Mouse (Mus musculus) bone marrow macrophage, adult 2 months (primary cell): ENCODE measurements around the gene Cdc123. TPM values are rescaled to one million over a fixed set of nuclear protein-coding genes. Genes with fewer than 3 reads are reported as not detected.

Source experiments
- H3K27ac ChIP-seq: 2 replicates; pipeline ENCODE4 v1.5.1; 2012; ENCODE audit warnings: low read depth, low read length; ENCODE audit not compliant: insufficient read depth
- H3K4me1 ChIP-seq: 2 replicates; pipeline ENCODE4 v1.6.1; 2012; ENCODE audit warnings: low read length; ENCODE audit not compliant: control insufficient read depth, insufficient read depth
- H3K4me3 ChIP-seq: 2 replicates; pipeline ENCODE4 v1.5.1; 2012; ENCODE audit warnings: mild to moderate bottlenecking, low read length, moderate library complexity; ENCODE audit not compliant: insufficient read depth
- CTCF ChIP-seq: IDR thresholded peaks from 2 replicates; pipeline ENCODE4 v1.5.1; 2012; ENCODE audit warnings: low read depth, mild to moderate bottlenecking, low read length, moderate library complexity
- POLR2A ChIP-seq: IDR thresholded peaks from 2 replicates; pipeline ENCODE4 v1.6.1; 2012; ENCODE audit warnings: mild to moderate bottlenecking, low read depth, low read length, borderline replicate concordance
- polyA plus RNA-seq: library from polyadenylated mRNA; stranded (reverse); fragments of >200 nt; gene quantifications from 2 replicates; pipeline ENCODE4 v1.2.4, GENCODE M21; 2012; ENCODE audit not compliant: missing spikeins, insufficient read depth, insufficient read length

Cdc123 gene
- polyA plus RNA-seq, 1 experiment = 103 TPM

GRCm38 (mm10) chr2:5772464-5772863 is 72.5 kb downstream of the Cdc123 start:
- Histone ChIP-seq H3K4me1 (peaks cover 47% of the 10 kb centered on the region), H3K27ac (peak overlapping the region; percentile 88), H3K4me3 (no peak overlapping the region)
- TF ChIP-seq CTCF = no peak
- TF ChIP-seq POLR2A = no peak

GRCm38 (mm10) chr2:5770708-5771241 is 74.2 kb downstream of the Cdc123 start:
- peaks cover 47% of the 10 kb centered on the region for H3K4me1 ChIP-seq
- TF ChIP-seq CTCF (no peak), POLR2A (no peak)
- no peak overlapping the region for H3K4me3 ChIP-seq
- peak overlapping the region; percentile 88 for H3K27ac ChIP-seq

- Histone ChIP-seq H3K27ac (peak overlapping the region; percentile 73), H3K4me3 (no peak overlapping the region), H3K4me1 (peaks cover 47% of the 10 kb centered on the region)
- TF ChIP-seq POLR2A (no peak), CTCF (no peak)
Measured at GRCm38 (mm10) chr2:5769630-5770029, 75.3 kb downstream of the Cdc123 start.

GRCm38 (mm10) chr2:5768946-5769345 is 76.0 kb downstream of the Cdc123 start:
- Histone ChIP-seq H3K4me3 (no peak overlapping the region), H3K27ac (no peak overlapping the region), H3K4me1 (peaks cover 47% of the 10 kb centered on the region)
- no peak for TF ChIP-seq POLR2A
- TF ChIP-seq CTCF = no peak

- no peak overlapping the region for H3K27ac ChIP-seq
- H3K4me3 ChIP-seq = no peak overlapping the region
- TF ChIP-seq CTCF (no peak), POLR2A (no peak)
- H3K4me1 ChIP-seq = no peaks in the 10 kb centered on the region
Measured at GRCm38 (mm10) chr2:5762031-5762430, 82.9 kb downstream of the Cdc123 start.

- TF ChIP-seq CTCF = no peak
- no peak for TF ChIP-seq POLR2A
- H3K4me1 ChIP-seq = no peaks in the 10 kb centered on the region
- no peak overlapping the region for H3K27ac ChIP-seq
- H3K4me3 ChIP-seq = no peak overlapping the region
Measured at GRCm38 (mm10) chr2:5760479-5761008, 84.4 kb downstream of the Cdc123 start.

- no peak overlapping the region for H3K27ac ChIP-seq
- no peak overlapping the region for H3K4me3 ChIP-seq
- no peak for TF ChIP-seq POLR2A
- TF ChIP-seq CTCF = no peak
- H3K4me1 ChIP-seq = no peaks in the 10 kb centered on the region
Measured at GRCm38 (mm10) chr2:5758569-5758968, 86.4 kb downstream of the Cdc123 start.

- no peak for TF ChIP-seq CTCF
- no peak for TF ChIP-seq POLR2A
- Histone ChIP-seq H3K4me3 (no peak overlapping the region), H3K27ac (no peak overlapping the region)
Measured at GRCm38 (mm10) chr2:5750872-5751271, 94.1 kb downstream of the Cdc123 start.

GRCm38 (mm10) chr2:5749210-5749609 is 95.8 kb downstream of the Cdc123 start:
- Histone ChIP-seq H3K27ac (no peak overlapping the region), H3K4me1 (no peaks in the 10 kb centered on the region), H3K4me3 (no peak overlapping the region)
- TF ChIP-seq CTCF = no peak
- no peak for TF ChIP-seq POLR2A

More at GRCm38 (mm10) chr2:5750872-5751271, 94.1 kb downstream of the Cdc123 start:
- H3K4me1 ChIP-seq = no peaks in the 10 kb centered on the region

- Histone ChIP-seq H3K4me3 (no peak overlapping the region), H3K27ac (no peak overlapping the region), H3K4me1 (no peaks in the 10 kb centered on the region)
- no peak for TF ChIP-seq CTCF
- TF ChIP-seq POLR2A = no peak
Measured at GRCm38 (mm10) chr2:5747545-5748043, 97.4 kb downstream of the Cdc123 start.
